Mouse (Mus musculus): Measurements from ENCODE around the gene Plxnb3.

Gene Plxnb3

DNA sequence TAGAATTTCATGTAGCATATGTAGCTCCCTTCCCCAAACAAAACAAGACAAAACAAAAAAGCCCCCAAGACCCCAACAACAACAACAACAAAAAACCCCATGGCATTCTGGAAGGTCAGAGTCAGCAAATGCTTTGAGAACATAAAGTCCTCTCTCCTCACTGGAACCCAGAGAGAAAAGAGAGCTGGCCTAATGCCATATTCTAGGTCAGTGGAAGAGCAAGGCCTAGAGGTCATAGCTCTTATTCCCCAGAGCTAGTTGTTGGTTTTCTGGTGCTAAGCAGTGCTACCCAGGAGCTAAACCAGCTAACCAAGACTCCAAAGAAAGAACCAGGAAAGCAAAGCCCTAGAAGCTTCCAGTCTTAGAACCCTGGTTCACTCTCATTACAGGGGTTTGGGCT lies 28.8 kb downstream of the Plxnb3 start:
- no peak for DNase-seq (ENCODE audit: low spot score)

DNA sequence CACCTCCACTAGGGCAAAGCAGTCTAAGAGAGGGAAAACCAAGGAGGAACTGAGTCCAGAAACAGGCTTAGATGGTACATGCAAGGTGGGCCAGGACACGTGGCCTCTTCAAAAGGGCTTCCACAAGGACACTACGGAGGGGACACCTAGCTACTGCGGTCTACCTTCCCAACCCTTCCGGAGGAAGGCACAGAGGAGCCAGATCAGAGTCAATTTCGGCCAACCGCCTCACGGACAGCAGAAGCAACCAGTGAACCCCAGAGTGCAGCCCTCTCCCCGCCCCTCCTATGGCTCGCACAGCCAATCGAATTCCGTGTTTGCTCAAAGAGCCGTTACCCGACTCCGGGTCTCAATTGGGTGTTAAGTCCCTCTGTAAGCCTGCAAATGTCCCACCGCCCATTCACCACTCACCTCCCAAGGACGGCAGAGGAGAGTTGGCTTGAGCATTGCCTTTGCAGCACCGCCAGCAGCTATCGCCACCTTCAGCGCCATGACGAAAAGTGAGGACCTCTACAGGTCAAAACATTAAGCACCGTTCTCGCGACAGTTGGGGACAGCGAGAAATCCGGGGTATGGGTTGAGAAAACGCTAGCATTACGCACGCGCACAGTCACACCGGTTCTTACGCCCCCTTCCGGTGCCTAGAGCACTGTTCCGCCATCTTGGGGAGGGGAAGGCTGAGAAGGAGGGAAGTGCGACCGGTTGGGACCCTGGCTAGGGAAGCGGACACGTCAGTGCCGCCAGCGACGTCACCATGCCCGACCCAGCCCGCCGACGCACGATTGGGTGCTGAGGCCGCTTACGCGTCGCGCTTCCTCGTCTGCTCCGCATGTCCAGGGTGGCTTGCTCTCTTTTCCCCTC lies 29.7 kb downstream of the Plxnb3 start, which contains the start of the genes Idh3g and Ssr4:
Idh3g (minus strand) TSS at position 534 of the 861 bp plus-strand sequence.
Ssr4 (plus strand) TSS at position 665 of the 861 bp plus-strand sequence.
- DNase-seq (ENCODE audit: low spot score): peak; percentile 96

DNA sequence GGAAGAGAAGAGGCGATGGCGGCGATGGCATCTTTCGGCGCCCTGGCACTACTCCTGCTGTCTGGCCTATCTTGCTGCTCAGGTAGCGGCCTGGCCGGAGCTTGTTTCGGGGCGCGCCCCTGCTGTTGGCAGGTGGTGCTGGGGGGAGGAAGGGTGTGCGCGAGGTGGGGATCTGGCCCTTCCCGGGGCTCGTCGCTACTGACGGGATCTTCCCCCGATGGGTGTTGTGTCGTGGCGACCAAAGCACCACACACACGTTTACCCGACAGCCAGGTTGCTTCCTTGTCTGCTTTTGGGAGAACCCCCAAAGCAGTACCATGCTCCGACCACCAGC lies 30.3 kb downstream of the Plxnb3 start:
- DNase-seq (ENCODE audit: low spot score): no peak

DNA sequence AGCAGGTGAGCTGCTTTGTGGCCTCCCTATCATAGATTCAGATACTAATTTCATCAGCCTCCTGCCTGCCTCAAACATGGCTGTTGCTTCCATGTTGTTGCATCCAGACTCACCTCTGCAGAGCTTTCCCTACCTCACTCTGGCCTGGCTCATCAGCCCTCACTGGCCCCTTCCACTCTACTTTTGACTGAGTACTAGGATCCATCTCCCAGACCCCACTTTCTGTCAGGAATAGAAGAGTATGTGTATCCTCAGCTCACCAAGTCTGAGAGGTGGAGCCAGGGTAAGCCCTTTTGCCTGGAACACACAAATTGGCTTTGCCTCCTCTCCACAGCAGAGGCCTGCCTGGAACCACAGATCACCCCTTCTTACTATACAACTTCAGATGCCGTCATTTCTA lies 31.6 kb downstream of the Plxnb3 start:
- no peak for DNase-seq (ENCODE audit: low spot score)

DNA sequence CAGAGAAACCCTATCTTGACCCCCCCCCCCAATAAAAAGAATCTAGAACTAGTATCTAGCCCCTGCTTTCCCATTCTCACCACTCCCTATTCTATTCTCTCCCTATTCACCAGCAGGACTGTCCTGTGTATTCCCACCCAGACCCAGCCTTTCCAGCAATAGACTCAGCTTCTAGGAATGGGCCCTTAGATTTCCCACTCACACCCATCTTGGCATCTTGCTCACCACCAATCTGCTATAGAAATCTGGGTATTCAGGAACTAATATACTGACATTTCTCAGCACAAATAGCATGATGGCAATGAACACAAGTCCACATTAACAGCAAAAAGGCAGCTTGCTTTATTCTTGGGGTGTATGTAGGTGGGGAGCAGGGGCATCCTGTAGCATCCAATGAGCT lies 36.1 kb downstream of the Plxnb3 start:
- no peak for DNase-seq (ENCODE audit: low spot score)

DNA sequence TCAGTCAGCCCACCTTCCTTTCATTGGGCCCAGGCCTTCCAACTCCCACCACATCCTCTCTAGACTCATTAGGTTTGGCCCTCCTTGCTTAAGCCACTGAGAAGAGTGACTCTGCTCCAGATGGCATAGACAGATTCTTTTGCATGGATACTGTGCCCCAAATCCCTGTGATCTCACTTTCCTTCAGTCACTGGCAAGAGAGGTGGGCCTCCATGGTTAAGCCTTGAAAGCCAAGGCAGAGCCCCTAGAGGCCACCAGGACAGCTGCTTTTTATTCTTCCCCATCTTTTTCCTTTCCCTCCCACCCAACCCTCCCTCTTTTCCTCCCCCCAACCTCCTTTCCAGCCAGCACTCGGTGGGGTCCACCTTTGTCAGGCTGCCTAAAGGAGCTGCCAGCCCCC lies 36.6 kb downstream of the Plxnb3 start:
- no peak for DNase-seq (ENCODE audit: low spot score)

DNA sequence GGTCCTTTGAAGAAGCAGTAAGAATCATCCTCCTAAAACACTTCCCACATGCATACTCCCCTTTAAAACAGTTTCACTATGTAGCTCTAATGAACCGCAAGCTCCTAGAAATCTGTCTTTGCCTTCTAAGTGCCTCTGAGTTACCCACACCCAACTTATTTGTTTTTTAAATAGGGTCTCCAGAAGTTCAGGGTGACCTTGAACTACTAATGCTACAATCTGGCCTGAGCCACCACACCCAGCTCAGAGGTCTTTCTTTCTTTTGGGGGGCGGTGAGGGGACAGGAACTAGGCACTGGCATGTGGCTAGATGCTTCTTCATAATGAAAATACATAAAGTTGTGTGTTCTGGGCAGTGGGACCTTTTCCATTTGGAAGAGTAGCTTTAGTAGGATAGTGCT lies 40.6 kb downstream of the Plxnb3 start:
- DNase-seq (ENCODE audit: low spot score): no peak

DNA sequence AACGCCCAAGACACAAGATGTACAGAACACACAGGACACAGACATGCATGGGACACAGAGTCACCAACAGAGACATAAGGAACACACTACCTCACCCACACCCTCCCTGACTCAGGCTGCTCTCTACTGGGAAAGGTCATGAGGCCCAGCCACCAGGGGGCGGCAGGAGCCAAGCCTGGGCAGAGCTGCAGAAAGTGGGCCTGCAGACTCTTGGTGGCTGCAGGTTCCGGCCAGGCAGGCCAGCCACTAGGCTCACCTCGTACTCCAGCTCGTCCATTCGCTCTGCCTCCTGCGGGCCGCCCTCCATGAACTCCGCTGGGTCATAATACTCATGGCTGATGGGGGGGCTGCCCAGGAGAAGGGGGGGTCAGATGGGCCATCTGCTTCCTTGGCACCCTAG lies 41.6 kb downstream of the Plxnb3 start:
- DNase-seq (ENCODE audit: low spot score): peak; percentile 65

DNA sequence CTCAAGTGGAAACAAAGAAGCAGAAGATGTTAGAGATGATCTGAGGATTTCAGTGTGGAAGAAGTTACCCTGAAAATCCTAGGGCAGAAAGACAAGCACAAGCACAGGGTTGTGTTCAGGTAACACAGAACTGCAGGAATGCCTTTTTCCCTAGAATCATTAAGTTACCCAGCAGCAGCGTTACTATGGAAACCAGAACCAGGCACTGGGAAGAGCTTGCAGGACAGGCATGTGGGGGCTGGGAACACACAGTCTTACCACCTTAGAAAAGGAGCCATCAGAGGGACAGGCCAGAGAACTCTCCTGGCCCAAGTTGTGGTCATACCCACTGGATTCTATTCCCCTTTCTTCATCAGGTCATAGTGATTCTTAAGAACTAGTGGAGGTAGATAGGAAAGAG lies 48.9 kb downstream of the Plxnb3 start:
- DNase-seq (ENCODE audit: low spot score): no peak

DNA sequence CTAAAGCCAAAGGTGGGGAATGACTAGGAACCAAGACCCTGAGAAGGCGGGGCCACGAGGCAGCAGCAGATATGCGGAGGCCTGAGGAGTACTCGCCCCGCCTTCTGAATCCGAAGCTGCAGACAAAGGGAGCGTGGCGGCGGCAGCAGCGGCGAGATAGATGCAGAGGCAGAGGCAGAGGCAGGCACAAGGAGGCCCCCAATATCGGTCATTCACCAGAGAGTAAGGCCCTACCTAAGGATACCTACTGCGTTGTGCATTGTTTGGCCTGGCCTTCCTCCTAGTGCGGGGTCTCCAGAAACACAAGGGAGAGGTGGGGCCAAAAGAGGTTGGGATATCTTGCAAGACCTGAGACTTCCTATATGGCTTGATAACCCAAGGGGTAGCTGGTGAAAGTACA lies 58.2 kb downstream of the Plxnb3 start:
- no peak for DNase-seq (ENCODE audit: low spot score)

DNA sequence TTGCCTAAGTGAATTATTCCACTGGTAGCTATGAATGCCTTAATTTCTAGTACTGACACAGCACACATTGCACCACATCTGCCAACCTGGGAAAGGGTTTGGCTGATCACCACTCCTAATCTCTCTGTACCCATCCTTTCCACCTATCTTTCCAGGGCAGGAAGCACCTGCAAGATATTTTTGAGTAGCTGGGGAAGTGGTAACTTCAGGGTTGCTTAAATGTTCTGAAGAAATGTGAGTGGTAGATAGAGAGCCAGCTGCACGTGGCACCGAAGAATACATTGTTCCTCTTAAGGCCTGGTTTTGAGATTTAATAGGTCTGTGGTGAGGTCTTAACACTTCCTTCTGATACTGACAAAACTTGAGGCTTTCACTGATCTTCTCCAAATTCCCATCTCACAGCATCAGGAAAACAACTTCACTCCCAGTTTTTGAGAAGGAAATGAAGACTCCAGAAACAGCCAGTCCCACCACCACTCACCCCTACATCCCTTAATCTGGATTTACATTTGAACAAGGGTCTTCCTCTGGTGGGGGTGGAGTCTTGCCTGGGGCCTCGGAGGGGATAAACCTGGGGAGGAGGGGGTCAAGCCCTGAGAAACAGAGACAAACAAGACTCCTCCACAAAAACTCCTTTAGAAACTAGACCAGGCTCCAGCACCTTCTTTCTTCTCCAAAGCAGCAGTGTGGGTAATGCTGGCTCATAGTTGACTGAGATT lies 59.9 kb downstream of the Plxnb3 start:
- no peak for DNase-seq (ENCODE audit: low spot score)

Data from T-cell, adult 2 months (primary cell).